Mouse (Mus musculus) kidney, adult 8-10 months (tissue): ENCODE results near the gene Aim2.

Source experiments
- DNase-seq, 2 experiments: peaks; one replicate each; pipeline ENCODE4 v3.0.0; 2022

The Aim2 gene

GRCm38 (mm10) chr1:173391754-173392153 is 41.1 kb downstream of the Aim2 start:
- DNase-seq: no peak

- DNase-seq: peak in 1 of 2 experiments; percentile 56
Measured at GRCm38 (mm10) chr1:173398323-173398970, 47.8 kb downstream of the Aim2 start.

- no peak for DNase-seq
Measured at GRCm38 (mm10) chr1:173404696-173405309, 54.1 kb downstream of the Aim2 start.

GRCm38 (mm10) chr1:173409066-173409465 is 58.4 kb downstream of the Aim2 start:
- no peak for DNase-seq

GRCm38 (mm10) chr1:173411863-173412262 is 61.2 kb downstream of the Aim2 start:
- no peak for DNase-seq

GRCm38 (mm10) chr1:173414631-173415030 is 64.0 kb downstream of the Aim2 start:
- DNase-seq: no peak

- no peak for DNase-seq
Measured at GRCm38 (mm10) chr1:173418516-173418915, 67.8 kb downstream of the Aim2 start.

- no peak for DNase-seq
Measured at GRCm38 (mm10) chr1:173418936-173419621, 68.4 kb downstream of the Aim2 start.

- DNase-seq: no peak
Measured at GRCm38 (mm10) chr1:173420374-173420773, 69.7 kb downstream of the Aim2 start.

- no peak for DNase-seq
Measured at GRCm38 (mm10) chr1:173426345-173426744, 75.7 kb downstream of the Aim2 start.

- no peak for DNase-seq
Measured at GRCm38 (mm10) chr1:173427385-173427784, 76.7 kb downstream of the Aim2 start.

GRCm38 (mm10) chr1:173429995-173430699 is 79.5 kb downstream of the Aim2 start:
- no peak for DNase-seq

GRCm38 (mm10) chr1:173432411-173432810 is 81.7 kb downstream of the Aim2 start:
- no peak for DNase-seq

GRCm38 (mm10) chr1:173437161-173437953 is 86.7 kb downstream of the Aim2 start:
- DNase-seq: no peak

- DNase-seq: no peak
Measured at GRCm38 (mm10) chr1:173440681-173441080, 90.0 kb downstream of the Aim2 start.

GRCm38 (mm10) chr1:173441210-173441609 is 90.5 kb downstream of the Aim2 start:
- DNase-seq: no peak

- DNase-seq: no peak
Measured at GRCm38 (mm10) chr1:173443061-173443460, 92.4 kb downstream of the Aim2 start.

- no peak for DNase-seq
Measured at GRCm38 (mm10) chr1:173447067-173447466, 96.4 kb downstream of the Aim2 start.

- no peak for DNase-seq
Measured at GRCm38 (mm10) chr1:173450621-173451020, 99.9 kb downstream of the Aim2 start.

- DNase-seq: no peak
Measured at GRCm38 (mm10) chr1:173451665-173452064, 101.0 kb downstream of the Aim2 start.

- DNase-seq: no peak
Measured at GRCm38 (mm10) chr1:173456139-173456754, 105.6 kb downstream of the Aim2 start.

- no peak for DNase-seq
Measured at GRCm38 (mm10) chr1:173456761-173457160, 106.1 kb downstream of the Aim2 start.
